21 mouse cellular contexts compared by ENCODE assay signal in genomic region chr1:138965511-138965910, GRCm38 (mm10).
"Had no signal": no experiment of that assay in that cellular context is flagged by ENCODE, and none has a peak within 500 bp of the region (broad histone marks: within the 10 kb centered on the region; RNA-seq: fewer than 3 reads in every experiment).

No protein-coding gene starts in this region.

- H3K4me2 ChIP-seq: kidney, embryonic 15.5 days; limb, embryonic 12.5 days; limb, embryonic 15.5 days; lung, embryonic 15.5 days; neural tube, embryonic 12.5 days had no signal

- H3K9me3 ChIP-seq: kidney, embryonic 15.5 days; limb, embryonic 12.5 days; limb, embryonic 15.5 days; lung, embryonic 15.5 days; megakaryocyte, embryonic 14.5 days; midbrain, embryonic 12.5 days; neural tube, embryonic 12.5 days; neural tube, embryonic 15.5 days had no signal

- DNase-seq: kidney, adult 11 months; kidney, adult 8-10 months; kidney, postnatal 10 days; kidney, postnatal 4 days; left cerebral cortex, postnatal 4 days; lung, adult 18-20 months; lung, postnatal 10 days; lung, postnatal 36 days; right cerebral cortex, adult 18-20 months; right cerebral cortex, postnatal 14 days; thymus, adult 18-20 months; thymus, postnatal 36 days had no signal

- H3K27ac ChIP-seq: kidney, embryonic 15.5 days; limb, embryonic 12.5 days; limb, embryonic 15.5 days; liver, embryonic 14.5 days; lung, embryonic 15.5 days; midbrain, embryonic 12.5 days; neural tube, embryonic 12.5 days; neural tube, embryonic 15.5 days had no signal

- H3K9ac ChIP-seq: kidney, embryonic 15.5 days; limb, embryonic 12.5 days; limb, embryonic 15.5 days; liver, embryonic 14.5 days; lung, embryonic 15.5 days; midbrain, embryonic 12.5 days; neural tube, embryonic 12.5 days; neural tube, embryonic 15.5 days had no signal

- H3K36me3 ChIP-seq: limb, embryonic 12.5 days; limb, embryonic 15.5 days; lung, embryonic 15.5 days; neural tube, embryonic 12.5 days; neural tube, embryonic 15.5 days had no signal

- H3K4me3 ChIP-seq: kidney, embryonic 15.5 days; limb, embryonic 12.5 days; limb, embryonic 15.5 days; lung, embryonic 15.5 days; midbrain, embryonic 12.5 days; neural tube, embryonic 12.5 days; neural tube, embryonic 15.5 days had no signal

- H3K27me3 ChIP-seq: kidney, embryonic 15.5 days; limb, embryonic 12.5 days; limb, embryonic 15.5 days; lung, embryonic 15.5 days; megakaryocyte, embryonic 14.5 days; midbrain, embryonic 12.5 days; neural tube, embryonic 12.5 days; neural tube, embryonic 15.5 days had no signal
